Mouse (Mus musculus) left cerebral cortex, adult 18-20 months (tissue): ENCODE measurements around the gene Phb2. TPM values are rescaled to one million over a fixed set of nuclear protein-coding genes. Genes with fewer than 3 reads are reported as not detected.

Source experiments
- DNase-seq, 2 experiments: peaks; one replicate each; pipeline ENCODE4 v3.0.0; 2021 to 2022; ENCODE audit warnings: low spot score in 2 of 2, mixed read lengths in 1 of 2
- total RNA-seq, 2 experiments: library from RNA; stranded (reverse); gene quantifications; 2 replicates each; pipeline ENCODE4 v1.2.3; 2021

Phb2 gene
- total RNA-seq, 2 experiments from 2014 or later = 115 to 117 TPM

GRCm38 (mm10) chr6:124719354-124719978 is 7.3 kb downstream of the Phb2 start:
- no peak for DNase-seq

DNA sequence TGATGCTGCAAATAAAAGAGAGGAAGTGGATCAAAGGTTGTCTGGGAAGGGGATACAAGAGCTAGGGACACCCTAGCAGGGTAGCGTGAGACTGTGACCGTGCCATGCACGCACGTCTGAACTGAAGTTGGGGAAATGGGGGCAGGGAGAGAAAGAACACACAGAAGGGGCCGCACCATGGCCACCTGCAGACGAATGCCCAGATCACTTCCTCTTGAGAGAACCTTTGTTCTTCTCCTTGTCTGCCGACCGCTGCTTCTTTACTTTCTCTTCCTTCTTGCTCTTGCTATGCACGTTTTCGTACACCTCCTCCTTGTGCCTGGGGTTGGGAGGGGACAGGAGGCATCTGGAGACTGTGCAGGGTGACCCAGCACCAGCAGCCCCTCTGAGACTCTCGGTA is 8.8 kb downstream of the Phb2 start:
- no peak for DNase-seq

GRCm38 (mm10) chr6:124722876-124723473 is 10.8 kb downstream of the Phb2 start:
- no peak for DNase-seq

GRCm38 (mm10) chr6:124723541-124723940 is 11.4 kb downstream of the Phb2 start:
- DNase-seq = no peak

DNA sequence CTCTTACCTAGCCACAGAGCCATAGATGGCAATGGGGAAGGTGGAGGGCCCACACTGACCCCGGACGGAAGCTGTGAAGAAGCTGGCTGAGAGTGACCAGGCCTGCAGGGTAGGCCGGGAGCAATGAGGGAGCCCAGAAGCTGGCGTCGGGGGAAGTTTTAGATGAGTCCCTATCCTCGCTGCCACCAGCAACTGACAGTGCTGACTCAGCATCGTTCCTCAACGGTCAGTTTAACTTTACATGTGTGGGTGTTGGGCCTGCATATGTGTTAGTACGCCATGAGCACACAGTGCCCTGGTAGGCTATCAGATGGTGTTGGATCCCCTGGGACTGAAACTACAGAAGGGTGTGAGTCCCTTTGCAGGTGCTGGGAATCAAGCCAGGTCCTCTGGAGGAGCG is 12.3 kb downstream of the Phb2 start:
- no peak for DNase-seq

DNA sequence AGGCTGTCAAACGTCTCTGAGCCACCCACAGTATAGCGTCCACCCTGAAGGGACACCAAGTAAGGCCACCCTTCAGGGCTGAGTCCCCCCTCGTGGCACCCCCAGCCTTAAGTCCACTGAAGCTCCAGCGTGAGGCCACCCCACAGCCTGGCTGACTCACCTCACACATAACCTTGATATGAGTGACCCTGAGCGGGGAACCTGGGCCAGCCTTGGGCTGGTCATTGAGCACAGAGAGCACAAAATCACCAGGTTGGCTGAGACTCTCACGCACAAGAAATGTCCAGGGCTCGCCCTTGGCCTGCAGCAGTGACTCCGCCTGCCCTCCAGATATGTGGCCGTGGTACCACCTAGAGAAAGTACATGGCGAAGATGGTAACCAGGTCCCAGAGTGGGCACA is 16.5 kb downstream of the Phb2 start:
- no peak for DNase-seq

- no peak for DNase-seq
Observed at GRCm38 (mm10) chr6:124729850-124730705, 17.9 kb downstream of the Phb2 start.

DNA sequence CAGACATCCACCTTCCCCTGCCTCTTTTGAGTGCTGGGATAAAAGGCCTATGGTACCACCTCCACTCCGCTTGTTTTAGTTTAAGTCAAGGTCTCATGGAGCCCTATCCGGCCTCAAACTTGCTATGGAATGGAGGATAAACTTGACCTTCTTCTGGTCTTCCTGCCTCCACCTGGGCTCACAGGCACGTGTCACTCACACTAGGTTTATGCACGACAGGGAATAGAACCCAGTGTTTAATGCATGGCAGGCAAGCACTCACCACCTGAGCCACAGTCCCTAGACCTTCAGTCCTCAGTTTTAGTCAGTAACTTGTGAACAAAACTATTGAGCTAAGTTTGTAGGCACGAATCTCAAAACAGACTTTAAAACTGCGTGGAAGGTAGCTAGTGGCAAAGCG is 18.9 kb downstream of the Phb2 start:
- no peak for DNase-seq

DNA sequence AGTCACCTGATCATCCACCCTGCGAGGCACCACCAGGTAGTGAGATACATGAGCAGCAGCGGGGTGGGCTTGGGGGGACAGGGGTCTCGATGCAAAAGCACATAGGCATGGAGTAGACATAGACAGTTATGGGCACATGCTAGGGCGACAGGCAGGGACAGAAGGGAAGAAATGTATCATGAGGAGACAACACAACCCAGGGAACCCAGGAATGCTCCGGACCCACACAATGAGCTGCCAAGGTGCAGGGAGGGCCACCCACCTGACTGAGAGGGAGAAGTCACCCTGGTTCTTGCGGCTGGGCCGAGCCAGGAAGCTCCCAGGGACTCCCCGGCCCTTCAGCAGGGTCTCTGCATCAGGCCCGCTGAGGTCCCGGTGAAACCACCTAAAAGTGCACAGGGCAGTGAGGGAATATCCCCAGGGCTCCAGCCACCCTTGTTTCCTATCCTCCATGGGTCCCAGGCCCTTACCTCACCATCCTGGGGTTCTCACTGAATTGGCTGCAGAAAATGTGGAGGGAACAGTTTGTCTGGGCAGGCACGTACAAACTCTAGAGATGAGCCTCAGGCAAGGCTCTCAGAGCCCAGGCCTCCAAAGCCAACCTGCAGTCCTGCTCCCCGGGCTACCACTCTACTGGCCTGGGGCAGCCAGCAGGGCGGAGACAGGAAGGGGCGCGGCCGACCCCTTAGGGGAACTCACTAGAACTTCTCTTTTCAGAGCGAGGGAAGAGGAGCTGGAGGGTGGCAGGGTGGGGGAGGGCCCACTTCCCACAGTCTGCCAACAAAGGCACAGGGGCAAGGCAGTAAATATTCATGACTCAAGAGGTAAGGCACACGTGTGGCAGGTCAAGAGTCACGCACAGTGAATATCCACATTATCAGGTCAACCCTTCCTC is 20.6 kb downstream of the Phb2 start:
- DNase-seq = no peak

DNA sequence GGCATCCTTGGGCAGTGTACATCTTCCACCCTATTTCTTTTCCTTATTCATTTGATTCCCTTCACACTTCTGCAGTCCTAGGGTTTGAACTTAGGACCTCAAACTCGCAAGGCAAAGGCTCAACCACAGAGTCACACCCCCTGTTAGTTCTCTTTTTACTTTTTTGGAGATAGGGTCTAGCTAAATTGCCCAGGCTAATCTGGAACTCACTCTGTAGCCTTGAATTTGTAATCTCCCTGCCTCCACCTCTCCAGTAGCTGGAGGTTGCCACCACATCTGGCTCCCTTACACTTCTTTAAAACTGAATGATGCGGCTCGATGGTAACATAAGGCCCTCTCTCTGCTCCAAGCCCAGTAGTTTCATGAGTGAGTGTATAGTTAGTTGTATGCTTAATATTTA is 22.3 kb downstream of the Phb2 start:
- no peak for DNase-seq

DNA sequence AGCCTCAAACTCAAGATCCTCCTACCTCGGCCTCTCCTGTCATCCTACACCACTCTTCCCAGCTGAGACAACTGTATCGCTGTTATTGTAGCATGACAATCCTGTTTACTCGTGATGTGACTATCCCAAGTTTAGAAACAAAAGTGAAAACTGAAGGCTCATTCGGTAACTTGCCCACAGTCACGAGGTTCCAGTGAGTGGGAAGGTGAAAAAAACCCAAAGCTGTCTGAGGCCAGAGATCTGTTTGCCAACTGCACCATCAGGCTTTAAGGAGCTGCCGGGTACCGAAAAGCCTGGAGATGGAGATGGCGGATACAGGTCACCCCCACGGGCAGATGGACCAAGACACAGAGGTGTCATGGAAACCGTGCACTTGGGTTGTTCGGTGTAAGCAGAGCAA is 24.9 kb downstream of the Phb2 start:
- DNase-seq = peak; percentile 43 to 58

GRCm38 (mm10) chr6:124738511-124739023 is 26.4 kb downstream of the Phb2 start, which contains the start of gene Ptpn6:
Gene Ptpn6, minus strand, starts transcription at chr6:124738714.
- no peak for DNase-seq

DNA sequence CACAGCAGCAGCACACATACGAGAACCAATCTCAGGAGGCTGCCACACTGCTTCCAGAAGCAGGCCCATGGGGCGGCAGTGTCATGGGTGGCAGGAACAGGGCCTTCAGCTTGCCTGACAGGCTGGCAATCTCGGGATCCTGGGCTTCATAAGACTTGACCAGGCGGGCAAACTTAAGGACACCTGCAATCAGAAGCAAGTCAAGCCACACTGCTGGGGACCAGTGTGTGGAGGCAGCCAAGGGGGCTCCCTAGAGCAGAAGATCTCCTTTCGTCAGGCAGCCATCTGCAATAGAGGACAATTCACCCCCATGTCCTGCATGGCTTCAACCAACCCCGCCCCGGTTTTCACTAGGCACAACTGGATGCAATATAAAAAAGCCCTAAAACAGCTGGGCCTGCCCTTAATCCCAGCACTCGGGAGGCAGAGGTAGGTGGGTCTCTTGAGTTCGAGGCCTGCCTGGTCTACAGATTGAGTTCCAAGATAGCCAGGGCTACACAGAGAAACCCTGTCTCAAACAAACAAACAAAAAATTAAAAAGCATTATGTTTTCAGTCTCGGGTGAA is 27.2 kb downstream of the Phb2 start:
- DNase-seq = no peak

GRCm38 (mm10) chr6:124740211-124740887 is 28.2 kb downstream of the Phb2 start:
- peak; percentile 46 to 62 for DNase-seq

DNA sequence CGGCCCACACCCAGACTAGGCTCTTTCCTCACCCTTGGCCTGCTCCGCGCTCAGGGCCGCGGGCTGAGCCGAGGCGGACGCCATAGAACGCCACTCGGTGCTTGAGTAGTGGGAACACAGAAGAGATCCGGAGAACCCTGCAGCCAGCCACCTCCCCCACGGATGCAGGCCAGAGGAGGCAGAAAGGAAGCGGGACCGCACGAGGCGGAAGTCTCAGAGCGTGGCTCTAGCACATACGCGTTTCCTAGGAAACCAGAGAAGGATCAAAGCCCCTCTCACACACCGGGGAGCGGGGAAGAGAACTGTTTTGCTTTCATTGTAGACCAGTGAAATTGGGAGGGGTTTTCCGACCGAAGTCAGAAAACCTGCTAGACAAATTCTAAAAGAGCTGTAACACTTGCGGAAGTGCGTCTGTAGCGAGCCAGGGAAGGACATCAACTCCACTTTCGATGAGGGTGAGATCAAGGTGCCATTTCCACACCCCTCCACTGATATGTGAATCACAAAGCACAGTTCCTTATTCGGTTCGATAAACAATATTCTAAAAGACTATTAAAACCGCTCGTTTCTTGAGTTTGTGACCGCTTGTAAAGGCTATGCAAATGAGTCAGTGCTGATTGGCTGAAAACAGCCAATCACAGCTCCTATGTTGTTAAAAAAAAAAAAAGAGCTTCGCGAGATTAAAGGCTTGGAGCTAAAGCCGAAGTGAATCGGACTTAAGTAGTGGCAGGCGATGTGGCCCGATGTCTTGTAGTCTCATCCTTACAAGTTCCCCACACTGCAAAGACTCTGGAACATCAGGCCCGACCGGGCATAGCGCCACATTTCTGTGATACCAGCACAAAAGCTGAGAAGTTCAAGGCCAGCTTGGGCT is 29.0 kb downstream of the Phb2 start, which contains the start of gene Grcc10:
TSS of gene Grcc10 (minus strand) at position 487 of the 874 bp plus-strand sequence.
- DNase-seq = peak; percentile 82 to 88

GRCm38 (mm10) chr6:124741842-124742241 is 29.7 kb downstream of the Phb2 start:
- no peak for DNase-seq

DNA sequence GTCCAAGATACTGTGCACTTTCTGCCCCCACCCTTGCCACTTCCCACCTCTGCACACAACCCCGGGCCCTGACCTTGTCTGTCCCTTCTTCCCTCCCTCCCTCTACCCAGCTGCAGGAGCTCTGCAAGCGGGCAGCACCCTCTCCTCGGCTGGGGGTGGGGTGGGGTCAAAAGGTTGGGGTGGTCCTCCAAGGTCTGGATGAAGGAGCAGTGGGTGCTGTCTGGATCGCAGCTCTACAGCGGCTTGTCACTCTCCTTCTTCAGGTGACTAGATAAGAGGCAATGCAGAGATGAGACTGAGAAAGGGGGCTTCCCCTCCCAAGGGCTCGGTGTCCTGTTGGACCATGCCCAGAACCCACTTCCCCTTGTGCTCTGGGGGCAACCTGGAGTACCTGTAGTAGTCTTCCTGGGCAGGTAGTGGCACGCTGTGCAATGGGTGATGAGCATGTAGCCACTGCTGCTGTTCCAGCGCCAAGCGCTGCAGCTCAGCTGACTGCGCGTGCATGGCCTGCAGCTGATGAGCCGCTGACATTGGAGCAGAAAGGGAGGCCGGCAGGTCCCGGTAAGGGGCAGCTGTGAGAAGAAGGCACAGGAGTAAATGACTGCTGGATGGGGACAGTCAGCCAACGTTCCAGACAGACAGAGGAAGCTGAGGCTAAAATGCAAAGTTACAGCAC is 30.8 kb downstream of the Phb2 start:
- no peak for DNase-seq

- DNase-seq = no peak
Observed at GRCm38 (mm10) chr6:124743647-124744046, 31.5 kb downstream of the Phb2 start.
